Mouse (Mus musculus): ENCODE measurements around the gene Gstcd. TPM values are rescaled to one million over a fixed set of nuclear protein-coding genes. Genes with fewer than 3 reads are reported as not detected.
A peak's percentile ranks its signal among the peaks of the same experiment; 100 is the strongest.

The Gstcd gene
- polyA plus RNA-seq, 1 experiment from 2014 or later, result 4.9 TPM

DNA sequence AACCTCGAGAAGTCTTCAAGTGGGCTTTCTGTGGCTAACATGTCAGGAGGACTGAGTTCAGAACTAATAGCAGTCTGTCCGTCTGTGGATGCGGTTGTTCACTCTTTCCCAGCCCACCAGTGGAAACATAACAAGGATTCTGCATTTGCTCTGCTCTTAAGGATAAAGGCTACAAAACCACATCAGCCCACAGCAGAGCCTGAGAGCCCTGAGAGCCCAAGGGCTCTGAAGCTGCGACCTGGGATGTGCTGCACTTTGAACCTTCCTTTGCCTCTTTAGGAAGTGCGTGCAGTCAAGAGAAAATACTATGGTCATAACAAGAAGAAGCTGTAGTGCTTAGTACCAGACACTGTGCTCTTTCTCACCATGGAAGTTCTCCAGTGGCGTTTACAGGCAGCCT, 149.1 kb downstream of the Gstcd start:
- no peak for ATAC-seq (ENCODE audit: low FRiP score, low TSS enrichment)
- H3K4me3 ChIP-seq (replicated peaks; ENCODE audit: low read depth, low read length), result no peak overlapping the region
- H3K27ac ChIP-seq (replicated peaks; ENCODE audit: low read depth, low read length), result no peak overlapping the region
- H3K4me1 ChIP-seq (ENCODE audit: control insufficient read depth, insufficient read depth, low read length), result no peaks in the 10 kb centered on the region
- DNase-seq, result no peak
- 95% methylated on average over 6 of the region's 6 CpGs for WGBS
- no peak overlapping the region for H3K9ac ChIP-seq (replicated peaks; ENCODE audit: low read length)
- no peaks in the 10 kb centered on the region for H3K9me3 ChIP-seq (ENCODE audit: control insufficient read depth, low read length)
- H3K36me3 ChIP-seq (ENCODE audit: control insufficient read depth, insufficient read depth, low read length), result no peaks in the 10 kb centered on the region
- H3K27me3 ChIP-seq (ENCODE audit: control insufficient read depth, insufficient read depth, low read length), result no peaks in the 10 kb centered on the region
- no peak overlapping the region for H3K4me2 ChIP-seq (ENCODE audit: low read length)

DNA sequence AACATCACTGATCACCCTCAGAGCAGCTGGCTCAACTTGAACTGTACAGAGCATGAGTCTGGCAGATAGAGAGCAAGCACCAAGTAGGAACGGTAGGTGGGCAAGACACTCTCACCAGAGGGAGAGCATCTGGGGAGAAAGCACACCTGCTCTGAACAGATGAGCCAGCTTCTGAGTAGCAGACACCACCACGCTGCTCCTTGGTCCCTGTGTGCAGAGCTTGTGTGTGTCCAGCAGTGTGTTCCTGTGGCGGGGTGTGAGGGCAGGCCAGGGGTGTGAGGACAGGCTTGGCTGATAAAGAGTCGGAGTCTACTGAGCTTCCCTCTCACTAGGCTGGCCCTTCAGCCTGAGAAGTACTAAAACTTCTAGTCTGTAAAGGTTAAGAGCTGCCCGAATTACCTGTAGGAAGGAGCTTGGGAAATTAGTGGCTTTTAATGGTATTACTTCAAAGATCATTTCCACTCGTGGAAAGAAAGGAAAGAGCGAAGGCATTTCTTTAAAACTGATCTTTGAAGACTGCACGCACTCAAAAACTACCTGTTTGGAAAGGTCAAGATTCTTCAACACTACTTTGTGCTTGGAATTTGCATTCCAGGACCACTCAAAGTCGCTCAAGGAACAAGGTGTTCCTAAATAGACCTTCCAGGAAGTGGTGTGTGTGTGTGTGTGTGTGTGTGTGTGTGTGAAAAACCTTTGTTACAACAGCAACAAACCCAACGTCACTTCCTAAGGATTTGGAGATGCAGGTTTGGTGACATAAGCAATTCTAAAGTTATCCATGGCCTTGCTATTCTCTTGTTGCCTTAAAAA, 151.4 kb downstream of the Gstcd start:
- Histone ChIP-seq H3K27ac (replicated peaks; ENCODE audit: low read depth, low read length) (no peak overlapping the region), H3K4me1 (ENCODE audit: control insufficient read depth, insufficient read depth, low read length) (no peaks in the 10 kb centered on the region), H3K9me3 (ENCODE audit: control insufficient read depth, low read length) (no peaks in the 10 kb centered on the region), H3K9ac (replicated peaks; ENCODE audit: low read length) (no peak overlapping the region), H3K4me3 (replicated peaks; ENCODE audit: low read depth, low read length) (no peak overlapping the region), H3K36me3 (ENCODE audit: control insufficient read depth, insufficient read depth, low read length) (no peaks in the 10 kb centered on the region), H3K4me2 (ENCODE audit: low read length) (no peak overlapping the region), H3K27me3 (ENCODE audit: control insufficient read depth, insufficient read depth, low read length) (no peaks in the 10 kb centered on the region)
- no peak; the same call in 1 of the 2 replicates for ATAC-seq (ENCODE audit: low FRiP score, low TSS enrichment)
- no peak for DNase-seq
- WGBS, result 87% methylated on average over 10 of the region's 10 CpGs

DNA sequence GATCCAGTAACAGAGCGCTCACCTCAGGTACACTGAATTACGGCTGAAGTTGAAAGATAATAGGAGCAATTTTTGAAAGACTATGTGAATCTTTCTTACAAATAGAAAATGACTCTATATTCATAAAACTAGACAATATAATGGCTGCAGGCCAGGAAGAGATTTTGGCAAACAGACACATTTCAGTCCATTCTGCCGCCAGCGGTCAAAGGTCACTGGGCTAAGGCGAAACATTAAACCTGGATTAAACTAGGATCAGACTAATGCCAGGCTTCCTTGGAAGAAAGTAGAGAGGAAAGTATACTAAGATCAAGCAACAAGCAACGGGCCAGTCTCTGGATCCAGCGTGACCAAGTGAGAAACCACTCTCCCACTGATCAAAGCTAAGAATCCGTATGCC, 152.8 kb downstream of the Gstcd start:
- H3K9ac ChIP-seq (replicated peaks; ENCODE audit: low read length), result no peak overlapping the region
- H3K9me3 ChIP-seq (ENCODE audit: control insufficient read depth, low read length), result no peaks in the 10 kb centered on the region
- WGBS, result 61% methylated on average over 8 of the region's 8 CpGs
- DNase-seq (no peak), ATAC-seq (ENCODE audit: low FRiP score, low TSS enrichment) (no peak)
- no peak overlapping the region for H3K4me2 ChIP-seq (ENCODE audit: low read length)
- H3K4me3 ChIP-seq (replicated peaks; ENCODE audit: low read depth, low read length), result no peak overlapping the region
- H3K27me3 ChIP-seq (ENCODE audit: control insufficient read depth, insufficient read depth, low read length), result no peaks in the 10 kb centered on the region
- H3K27ac ChIP-seq (replicated peaks; ENCODE audit: low read depth, low read length), result no peak overlapping the region
- peaks cover 7% of the 10 kb centered on the region; the same call in 1 of the 2 replicates for H3K4me1 ChIP-seq (ENCODE audit: control insufficient read depth, insufficient read depth, low read length)
- no peaks in the 10 kb centered on the region for H3K36me3 ChIP-seq (ENCODE audit: control insufficient read depth, insufficient read depth, low read length)

DNA sequence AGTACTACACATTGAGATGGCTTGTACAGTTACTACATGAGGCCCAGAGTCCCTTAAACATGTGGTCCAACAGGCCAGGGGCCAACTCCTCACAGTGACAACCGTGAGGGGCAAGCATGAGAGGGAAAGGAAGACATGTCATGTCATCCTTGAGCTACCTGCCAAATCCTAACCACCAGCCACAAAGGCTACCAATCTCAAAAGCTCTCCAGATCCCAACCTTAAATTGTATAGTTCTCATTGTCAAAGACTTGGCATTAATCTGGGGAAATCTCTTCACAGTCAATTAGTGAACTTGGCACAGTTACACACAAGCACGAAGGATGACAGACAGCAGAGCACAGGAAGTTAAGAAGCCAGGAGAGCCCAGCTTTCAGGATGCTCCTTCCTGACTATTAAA, 157.2 kb downstream of the Gstcd start:
- Histone ChIP-seq H3K4me3 (replicated peaks; ENCODE audit: low read depth, low read length) (no peak overlapping the region), H3K27me3 (ENCODE audit: control insufficient read depth, insufficient read depth, low read length) (no peaks in the 10 kb centered on the region), H3K9ac (replicated peaks; ENCODE audit: low read length) (no peak overlapping the region), H3K4me2 (ENCODE audit: low read length) (no peak overlapping the region), H3K36me3 (ENCODE audit: control insufficient read depth, insufficient read depth, low read length) (no peaks in the 10 kb centered on the region), H3K9me3 (ENCODE audit: control insufficient read depth, low read length) (no peaks in the 10 kb centered on the region), H3K4me1 (ENCODE audit: control insufficient read depth, insufficient read depth, low read length) (peaks cover 7% of the 10 kb centered on the region; the same call in 1 of the 2 replicates), H3K27ac (replicated peaks; ENCODE audit: low read depth, low read length) (no peak overlapping the region)
- DNase-seq, result peak; percentile 54
- peak; percentile 71; the same call in 1 of the 2 replicates for ATAC-seq (ENCODE audit: low FRiP score, low TSS enrichment)
- whole genome bisulfite sequencing, result 15% methylated on average over 2 of the region's 2 CpGs

Other genes with a start within 250 kb of the Gstcd start
- 18.6 and 28.0 TPM in 2 replicates for gene Npnt, start 141.7 kb downstream of the Gstcd start, polyA plus RNA-seq (2014; fragmentation: Nextera tagmentation; extraction: Ambion mirVana)
- gene Ints12, start 193 bp downstream of the Gstcd start, polyA plus RNA-seq (2014; fragmentation: Nextera tagmentation; extraction: Ambion mirVana), result 17.9 and 21.4 TPM in 2 replicates
- gene Arhgef38, start 142.9 kb upstream of the Gstcd start, polyA plus RNA-seq (2014; fragmentation: Nextera tagmentation; extraction: Ambion mirVana), result 0.09 and 0.16 TPM in 2 replicates
- 90.5 and 94.2 TPM in 2 replicates for gene Ppa2, start 218.1 kb upstream of the Gstcd start, polyA plus RNA-seq (2014; fragmentation: Nextera tagmentation; extraction: Ambion mirVana)